Mouse (Mus musculus): ENCODE results near the gene Ttyh3.

- no peak for TF ChIP-seq CTCF (IDR thresholded peaks at IDR 0.05; ENCODE audit: borderline replicate concordance, extremely low read depth, insufficient read depth, insufficient read length)
- no peak for TF ChIP-seq POLR2A (IDR thresholded peaks at IDR 0.05; ENCODE audit: borderline replicate concordance, extremely low read depth, insufficient read depth, insufficient read length, poor library complexity, severe bottlenecking)
Measured at GRCm38 (mm10) chr5:140604386-140604785, 44.4 kb downstream of the Ttyh3 start.

Measured in brain, embryonic 14.5 days (tissue).